In genomic region chrX:134533346-134533745, GRCm38 (mm10) we compare ENCODE assay signal across 23 mouse cellular contexts. TPM values are rescaled to one million over a fixed set of nuclear protein-coding genes. Genes with fewer than 3 reads are reported as not detected.
DNase-seq lines count a peak whose midpoint lies in the region; ATAC-seq and TF ChIP-seq lines count a peak whose summit lies in the region.
"Had no signal": no experiment of that assay in that cellular context is flagged by ENCODE, and none has a peak within 500 bp of the region (broad histone marks: within the 10 kb centered on the region; RNA-seq: fewer than 3 reads in every experiment).

No protein-coding gene starts in this region.

- peaks cover 1% of the 10 kb centered on the region; the same call in 1 of the 2 replicates for H3K79me2 ChIP-seq in MEL (ENCODE audit: control insufficient read depth, insufficient read depth, low read length, poor library complexity)

- no peak for TF ChIP-seq EP300 in MEL (IDR thresholded peaks at IDR 0.05; ENCODE audit: low read depth in 1 of 2, low read length in 2 of 2)

- H3K27ac ChIP-seq in layer of hippocampus, adult 2 months, result no peak overlapping the region
- no peak overlapping the region for H3K27ac ChIP-seq in MEL (ENCODE audit: control insufficient read depth, low read depth, low read length)
- H3K27ac ChIP-seq in midbrain, embryonic 11.5 days (ENCODE audit: low read depth, low read length), result no peak overlapping the region

- TF ChIP-seq RAD21 in MEL (IDR thresholded peaks at IDR 0.05; ENCODE audit: low read depth, low read length), result peak; percentile 20; the same call in 1 of the 2 replicates

- H3K4me1 ChIP-seq in MEL (ENCODE audit: control insufficient read depth in 1 of 2, insufficient read depth in 2 of 2, low read length in 2 of 2), result no peaks in the 10 kb centered on the region
- H3K4me1 ChIP-seq in midbrain, embryonic 11.5 days (ENCODE audit: control insufficient read depth, insufficient read depth, low read length), result no peaks in the 10 kb centered on the region

- TF ChIP-seq POLR2A in MEL (IDR thresholded peaks at IDR 0.05; ENCODE audit: control insufficient read depth in 1 of 2, insufficient read depth in 1 of 2, low read depth in 1 of 2, low read length in 2 of 2, poor library complexity in 1 of 2), result no peak

- WGBS in midbrain, embryonic 11.5 days, result 75% methylated on average over 2 of the region's 2 CpGs

- no peak overlapping the region for H3K9ac ChIP-seq in MEL (ENCODE audit: control insufficient read depth, low read depth, low read length, poor library complexity, severe bottlenecking)
- no peak overlapping the region for H3K9ac ChIP-seq in midbrain, embryonic 11.5 days (ENCODE audit: low read length)

- H3K27me3 ChIP-seq in MEL (ENCODE audit: control insufficient read depth in 1 of 2, insufficient read depth in 2 of 2, low read length in 2 of 2), result no peaks in the 10 kb centered on the region
- no peaks in the 10 kb centered on the region for H3K27me3 ChIP-seq in midbrain, embryonic 11.5 days (ENCODE audit: control insufficient read depth, insufficient read depth, low read length)
- H3K27me3 ChIP-seq: CH12.LX had no signal

- no peaks in the 10 kb centered on the region for H3K9me3 ChIP-seq in MEL (replicated peaks; ENCODE audit: insufficient read depth, low read length)
- no peaks in the 10 kb centered on the region for H3K9me3 ChIP-seq in midbrain, embryonic 11.5 days (ENCODE audit: control insufficient read depth, low read length)
- H3K9me3 ChIP-seq: G1E had no signal

- no peak for ATAC-seq in midbrain, embryonic 11.5 days (ENCODE audit: low FRiP score)
- ATAC-seq: activated CD4-positive, CD25-positive, alpha-beta regulatory T cell, adult 4 months; CD4-positive, CD25-positive, alpha-beta regulatory T cell, adult 4 months; Patski had no signal

- 0 out of 2 replicates have a peak, but pooled peaks have one; percentile 6 for TF ChIP-seq CTCF in layer of hippocampus, adult 2 months (conservative IDR thresholded peaks at IDR 0.05)
- peak in 1 of 3 experiments; percentile 56; a peak in 2 of 6 replicates for TF ChIP-seq CTCF in MEL (IDR thresholded peaks at IDR 0.05 in 2 of 3, conservative IDR thresholded peaks at IDR 0.05 in 1 of 3; ENCODE audit: control insufficient read depth in 1 of 3, insufficient read depth in 1 of 3, low read depth in 2 of 3, low read length in 3 of 3, poor library complexity in 1 of 3, severe bottlenecking in 1 of 3)

- no peak overlapping the region for H3K4me3 ChIP-seq in layer of hippocampus, adult 2 months
- H3K4me3 ChIP-seq in MEL (ENCODE audit: control insufficient read depth in 1 of 2, insufficient read depth in 1 of 2, low read depth in 2 of 2, low read length in 2 of 2), result no peak overlapping the region
- no peak overlapping the region for H3K4me3 ChIP-seq in midbrain, embryonic 11.5 days (ENCODE audit: low read depth, low read length)

- DNase-seq in layer of hippocampus, adult 2 months (ENCODE audit: low spot score in 2 of 2), result no peak
- DNase-seq in layer of hippocampus, adult 8-10 months (ENCODE audit: low spot score in 2 of 2), result no peak
- peak; percentile 22 for DNase-seq in MEL (ENCODE audit: low read depth, low spot score)
- no peak for DNase-seq in midbrain, embryonic 11.5 days (ENCODE audit: low spot score, missing footprints)
- DNase-seq: adrenal gland, adult 2 months; adrenal gland, adult 8-10 months; adrenal gland, postnatal 10 days; adrenal gland, postnatal 14 days; adrenal gland, postnatal 25 days; adrenal gland, postnatal 36 days; B cell, adult 2 months; cerebellum, adult 11 months; cerebellum, adult 11-12 months; cerebellum, adult 18-20 months; cerebellum, adult 2 months had no signal

- no peak overlapping the region for H3K4me2 ChIP-seq in midbrain, embryonic 11.5 days

- H3K36me3 ChIP-seq in MEL (ENCODE audit: control insufficient read depth in 1 of 2, insufficient read depth in 2 of 2, low read length in 2 of 2), result peaks cover 10 to 16% of the 10 kb centered on the region in 2 experiments
- no peaks in the 10 kb centered on the region for H3K36me3 ChIP-seq in midbrain, embryonic 11.5 days (ENCODE audit: control insufficient read depth, insufficient read depth, low read length)

TF ChIP-seq in MEL, 35 proteins besides CTCF, POLR2A, EP300 and RAD21:
- TF ChIP-seq TCF12 (IDR thresholded peaks at IDR 0.05; ENCODE audit: low read depth, low read length) (no peak), MYC (IDR thresholded peaks at IDR 0.05; ENCODE audit: low read depth, low read length) (peak; percentile 74; the same call in 1 of the 2 replicates), SMC3 (IDR thresholded peaks at IDR 0.05; ENCODE audit: low read depth, low read length) (peak; percentile 36; the same call in 1 of the 2 replicates)

RNA-seq across cellular contexts. Expression of gene Timm8a1, which starts 8.3 kb away (rescaled TPM):
- total RNA-seq in layer of hippocampus, adult 2 months (2021), result 10 to 100 TPM; 15.7 to 18.3 TPM
- total RNA-seq in layer of hippocampus, adult 8-10 months (2022), result 10 to 100 TPM; 13.6 to 18.8 (median 15.8) TPM
- total RNA-seq in MEL (2012; rRNA removed), result 217 and 240 TPM in 2 replicates
- 100 to 1,000 TPM; 267 to 449 TPM for polyA plus RNA-seq in MEL (2012; ENCODE audit: insufficient read depth in 1 of 2, insufficient read length in 2 of 2, low read depth in 1 of 2, low replicate concordance in 2 of 2, missing spikeins in 1 of 2)
- 71.6 and 79.4 TPM in 2 replicates for polyA plus RNA-seq in midbrain, embryonic 11.5 days (2014; fragmentation: Nextera tagmentation; extraction: Ambion mirVana)

RNA-seq across cellular contexts. Expression of gene Btk, which starts 50.0 kb away (rescaled TPM):
- 1 to 10 TPM in 1 of 2 experiments, under 1 TPM in 1; 0.66 to 1.2 TPM for total RNA-seq in layer of hippocampus, adult 2 months (2021)
- 1 to 10 TPM in 3 of 4 experiments, under 1 TPM in 1; 0.71 to 4.0 (median 2.8) TPM for total RNA-seq in layer of hippocampus, adult 8-10 months (2022)
- 134 and 137 TPM in 2 replicates for total RNA-seq in MEL (2012; rRNA removed)
- 100 to 1,000 TPM; 291 to 327 TPM for polyA plus RNA-seq in MEL (2012; ENCODE audit: insufficient read depth in 1 of 2, insufficient read length in 2 of 2, low read depth in 1 of 2, low replicate concordance in 2 of 2, missing spikeins in 1 of 2)
- 0.92 and 2.1 TPM in 2 replicates for polyA plus RNA-seq in midbrain, embryonic 11.5 days (2014; fragmentation: Nextera tagmentation; extraction: Ambion mirVana)
- polyA plus RNA-seq: C2C12, Patski had no signal

RNA-seq across cellular contexts. Expression of gene Rpl36a, which starts 52.1 kb away (rescaled TPM):
- total RNA-seq in layer of hippocampus, adult 2 months (2021), result 100 to 1,000 TPM; 122 to 137 TPM
- total RNA-seq in layer of hippocampus, adult 8-10 months (2022), result 100 to 1,000 TPM in 3 of 4 experiments, 10 to 100 TPM in 1; 97.1 to 183 (median 148) TPM
- total RNA-seq in MEL (2012; rRNA removed), result 6,735 and 6,935 TPM in 2 replicates
- polyA plus RNA-seq in MEL (2012; ENCODE audit: insufficient read depth in 1 of 2, insufficient read length in 2 of 2, low read depth in 1 of 2, low replicate concordance in 2 of 2, missing spikeins in 1 of 2), result 1,000 to 10,000 TPM in 1 of 2 experiments, not detected in 1; 1,673 TPM
- polyA plus RNA-seq in midbrain, embryonic 11.5 days (2014; fragmentation: Nextera tagmentation; extraction: Ambion mirVana), result 292 and 298 TPM in 2 replicates

RNA-seq across cellular contexts. Expression of gene Taf7l, which starts 57.1 kb away (rescaled TPM):
- total RNA-seq in layer of hippocampus, adult 2 months (2021), result not detected
- total RNA-seq in layer of hippocampus, adult 8-10 months (2022), result under 1 TPM in 1 of 4 experiments, not detected in 3; 0.29 TPM
- total RNA-seq in MEL (2012; rRNA removed), result not detected in 2 replicates
- polyA plus RNA-seq in MEL (2012; ENCODE audit: insufficient read depth in 1 of 2, insufficient read length in 2 of 2, low read depth in 1 of 2, low replicate concordance in 2 of 2, missing spikeins in 1 of 2), result not detected
- polyA plus RNA-seq in midbrain, embryonic 11.5 days (2014; fragmentation: Nextera tagmentation; extraction: Ambion mirVana), result not detected in 2 replicates
- total RNA-seq: adrenal gland, adult 18-20 months; adrenal gland, adult 2 months; adrenal gland, adult 8-10 months; adrenal gland, postnatal 10 days; adrenal gland, postnatal 14 days; adrenal gland, postnatal 25 days; adrenal gland, postnatal 36 days; adrenal gland, postnatal 4 days; CH12.LX; G1E had no signal
- polyA plus RNA-seq: activated CD4-positive, CD25-positive, alpha-beta regulatory T cell, adult 4 months; adrenal gland, adult 2 months; C2C12; CD4-positive, CD25-positive, alpha-beta regulatory T cell, adult 4 months; G1E; Patski had no signal

Comparison
In these comparisons a context has a peak if more than half of its experiments do, and no peak if none do; other contexts are left out.
1. RNA of gene Timm8a1, which starts 8.3 kb away (total RNA-seq): 217 to 240 TPM in MEL; 15.7 to 18.3 TPM in layer of hippocampus, adult 2 months and 13.6 to 18.8 TPM in layer of hippocampus, adult 8-10 months; every median in the first group is over 10 times any median in the second.
2. RNA of gene Btk, which starts 50.0 kb away (total RNA-seq): 134 to 137 TPM in MEL; 0.71 to 4.0 TPM in layer of hippocampus, adult 8-10 months and 0.66 to 1.2 TPM in layer of hippocampus, adult 2 months; every median in the first group is over 10 times any median in the second.
3. RNA of gene Rpl36a, which starts 52.1 kb away (total RNA-seq): 6,735 to 6,935 TPM in MEL; 97.1 to 183 TPM in layer of hippocampus, adult 8-10 months and 122 to 137 TPM in layer of hippocampus, adult 2 months; every median in the first group is over 10 times any median in the second.